Mouse (Mus musculus) MN1 (cell line): Measurements from ENCODE around the gene Cpt2.

Experiments used
- DNase-seq: peaks from one replicate; pipeline ENCODE4 v3.0.0-alpha.2; 2016; ENCODE audit warnings: low spot score

Cpt2 gene

DNA sequence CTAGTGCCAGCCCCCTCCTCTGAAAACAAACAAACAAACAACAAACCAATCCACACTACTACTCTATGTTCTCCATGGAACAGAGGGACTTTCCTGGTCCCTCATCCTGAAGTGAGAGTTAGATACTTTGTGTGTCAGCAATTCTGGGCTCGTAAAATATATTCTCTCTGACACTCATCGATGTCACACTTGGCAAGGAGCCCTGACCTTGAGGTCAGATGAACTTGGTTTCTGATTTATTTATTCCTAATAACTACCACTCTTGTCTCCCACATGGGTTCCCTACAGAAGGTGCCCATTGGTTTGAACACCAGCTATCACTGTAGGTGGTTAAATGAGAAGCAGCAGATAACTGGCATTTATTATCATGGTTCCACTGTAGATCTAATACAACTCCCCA lies 3.1 kb downstream of the Cpt2 start:
- DNase-seq, result no peak

DNA sequence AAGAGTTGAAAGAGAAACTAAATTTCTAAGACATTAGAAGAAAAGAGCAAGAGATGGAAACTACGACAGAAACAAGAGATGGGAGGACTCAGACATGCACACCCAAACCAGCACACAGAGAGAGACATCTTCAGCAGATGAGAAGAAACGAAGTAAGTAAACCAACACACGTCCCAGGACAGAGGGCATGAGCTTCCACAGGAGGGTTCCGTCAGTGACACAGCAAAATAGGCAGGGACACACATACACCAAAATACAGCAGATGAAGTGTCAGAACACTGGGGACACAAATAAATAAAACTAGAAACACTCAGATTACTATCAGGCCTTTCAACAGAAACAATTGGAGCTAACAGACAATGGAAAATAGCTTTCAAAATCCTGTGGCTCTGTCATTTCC lies 13.4 kb downstream of the Cpt2 start:
- DNase-seq, result no peak

DNA sequence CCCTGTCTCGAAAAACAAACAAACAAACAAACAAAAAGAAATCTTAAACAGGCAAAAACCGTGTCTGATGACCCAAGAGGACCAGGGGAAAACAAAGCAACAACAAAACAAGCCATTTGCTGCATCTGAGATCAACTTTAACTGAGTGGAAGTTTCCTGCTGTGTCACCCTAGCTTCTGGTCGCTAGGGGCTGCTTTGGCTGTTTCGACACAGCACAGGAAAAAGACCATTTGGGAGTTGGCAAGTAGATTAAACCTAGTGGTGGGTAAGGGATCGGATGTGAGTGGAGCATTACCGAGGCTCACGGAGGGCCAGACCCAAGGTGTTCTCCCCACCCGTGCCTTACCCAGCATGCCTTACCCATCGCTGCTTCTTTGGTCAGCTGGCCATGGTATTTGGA lies 16.8 kb downstream of the Cpt2 start:
- no peak for DNase-seq

DNA sequence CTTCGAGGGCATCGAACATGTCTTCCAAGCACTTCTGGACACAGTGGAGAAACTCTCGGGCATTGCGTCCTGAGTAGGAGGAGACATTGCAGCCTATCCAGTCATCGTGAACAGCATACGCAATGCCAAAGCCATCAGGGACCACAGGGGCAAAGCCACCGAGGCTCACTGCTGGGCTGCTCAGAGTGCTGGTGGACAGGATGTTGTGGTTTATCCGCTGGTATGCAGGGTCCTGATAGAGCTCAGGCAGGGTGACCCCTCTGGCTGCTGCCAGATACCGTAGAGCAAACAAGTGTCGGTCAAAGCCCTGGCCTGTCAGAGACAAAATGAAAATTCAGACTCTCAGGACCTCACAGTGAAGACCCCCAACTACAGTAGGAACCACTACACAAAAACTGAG lies 19.2 kb downstream of the Cpt2 start:
- DNase-seq, result no peak

DNA sequence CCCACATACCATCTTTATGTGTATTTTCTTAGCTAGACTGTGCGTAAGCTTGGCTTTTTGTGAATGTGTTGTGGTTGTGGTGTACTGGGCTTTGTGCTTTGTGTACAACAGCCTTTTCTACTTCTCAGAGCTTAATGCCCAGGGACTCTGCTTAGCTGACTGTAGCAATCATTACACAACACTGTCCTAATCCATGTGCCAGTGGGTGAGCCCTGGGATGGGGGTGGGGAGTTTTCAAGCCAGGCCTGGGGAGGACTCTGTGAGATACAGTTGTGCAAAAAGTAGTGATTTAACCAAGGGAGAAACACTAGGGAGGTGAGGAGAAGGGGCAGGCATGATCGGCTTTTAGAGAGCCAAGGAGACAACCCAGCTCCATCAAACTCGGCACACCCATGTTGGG lies 23.2 kb downstream of the Cpt2 start:
- DNase-seq, result no peak

DNA sequence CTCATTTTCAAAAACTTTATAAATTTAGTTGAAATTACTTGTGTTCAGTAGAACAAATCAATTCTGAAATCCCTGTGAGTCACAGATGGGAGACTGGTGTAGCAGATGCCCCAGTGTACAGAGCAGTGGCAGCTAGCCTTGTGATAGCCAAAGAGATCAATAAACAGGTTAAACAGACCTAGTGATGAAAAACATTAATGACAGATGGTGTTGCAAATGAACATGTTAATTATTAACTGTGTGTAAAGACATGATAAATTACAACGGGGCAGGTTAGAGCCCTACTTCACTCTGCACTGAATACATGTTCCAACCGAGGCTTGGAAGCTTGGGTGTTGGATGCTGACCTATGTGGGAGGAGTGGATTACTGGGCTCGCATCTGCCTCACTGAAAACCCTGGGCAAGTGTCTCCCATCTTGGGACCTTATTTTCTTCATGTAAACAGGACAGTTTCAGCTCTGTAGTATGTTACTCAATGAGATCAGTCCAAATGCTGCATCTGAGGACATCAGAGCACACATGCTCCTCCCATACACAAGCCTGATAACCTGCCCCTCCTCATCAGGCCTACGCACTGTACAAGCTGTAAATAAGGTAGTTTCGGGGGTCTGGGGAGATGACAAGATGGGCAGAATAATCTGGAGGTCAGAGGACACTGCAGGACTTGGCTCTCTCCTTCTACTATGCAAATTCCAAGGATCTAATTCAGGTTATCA lies 24.0 kb downstream of the Cpt2 start:
- no peak for DNase-seq

DNA sequence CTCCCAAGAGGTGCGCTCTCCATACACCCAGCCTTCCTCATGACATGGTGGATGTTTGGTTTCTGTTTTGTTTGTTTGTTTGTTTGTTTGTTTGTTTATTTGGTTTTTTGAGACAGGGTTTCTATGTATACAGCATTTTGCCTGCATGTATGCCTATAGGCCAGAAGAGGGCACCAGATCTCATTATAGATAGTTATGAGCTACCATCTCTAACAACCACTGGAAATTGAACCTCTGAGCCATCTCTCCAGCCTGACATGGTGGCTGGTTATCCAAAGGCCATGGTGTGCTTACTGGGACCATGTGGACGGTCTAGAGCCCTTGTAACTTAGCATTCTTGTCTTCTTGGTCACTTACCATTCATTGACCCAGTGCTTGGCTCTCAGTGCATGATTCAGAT lies 30.7 kb downstream of the Cpt2 start:
- peak; percentile 21 for DNase-seq

DNA sequence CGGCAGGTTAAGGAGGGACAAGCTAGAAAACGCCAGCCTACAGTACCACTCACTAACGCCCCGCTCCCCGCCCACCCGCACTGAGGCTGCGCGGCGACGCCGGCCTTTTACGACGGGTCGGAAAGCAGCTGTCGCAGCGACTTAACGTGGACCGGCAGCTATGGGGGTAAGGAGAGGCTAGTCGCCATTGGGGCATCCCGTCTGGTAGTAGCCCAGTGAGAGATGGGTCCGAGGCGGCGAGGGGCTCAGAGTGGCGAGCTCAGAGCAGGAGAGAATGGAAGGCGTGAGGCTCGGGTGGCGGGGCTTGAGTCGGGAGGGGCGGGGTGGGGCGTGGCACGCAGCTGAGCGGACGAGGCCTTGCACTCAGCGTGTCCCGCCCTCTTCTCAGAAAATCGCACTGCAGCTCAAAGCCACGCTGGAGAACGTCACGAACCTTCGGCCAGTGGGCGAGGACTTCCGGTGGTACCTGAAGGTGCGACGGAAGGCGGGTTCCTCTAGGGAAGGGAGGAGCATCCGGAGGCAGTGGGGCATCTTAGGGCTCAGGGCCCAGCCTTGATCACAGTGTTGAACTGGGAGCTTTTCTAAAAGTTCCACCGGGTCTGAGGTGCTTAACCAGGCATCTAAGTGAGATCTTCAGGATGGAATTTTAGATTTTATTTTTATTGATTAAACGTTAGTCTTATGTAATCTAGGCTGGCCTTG lies 33.5 kb downstream of the Cpt2 start, which contains the start of gene 0610037L13Rik:
Gene 0610037L13Rik, plus strand, starts transcription at position 83 of the 702 bp plus-strand sequence.
- DNase-seq, result peak; percentile 92

DNA sequence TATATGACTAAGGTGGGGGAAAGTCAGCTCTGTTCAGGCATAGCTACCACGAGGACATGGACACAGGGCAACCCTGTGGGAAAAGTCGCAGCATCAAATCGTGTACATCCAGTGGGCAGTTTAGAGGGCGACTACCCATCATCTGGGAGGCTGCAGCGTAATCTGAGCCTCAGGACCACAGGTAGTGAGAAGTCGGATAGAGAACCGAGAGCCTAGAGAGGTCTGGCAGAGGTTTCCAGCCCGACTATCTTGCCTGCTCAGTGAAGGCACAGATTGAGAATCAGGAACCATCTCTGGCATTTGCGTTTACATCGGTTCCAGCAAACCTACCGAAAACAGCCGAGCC lies 34.1 kb downstream of the Cpt2 start:
- DNase-seq, result no peak

DNA sequence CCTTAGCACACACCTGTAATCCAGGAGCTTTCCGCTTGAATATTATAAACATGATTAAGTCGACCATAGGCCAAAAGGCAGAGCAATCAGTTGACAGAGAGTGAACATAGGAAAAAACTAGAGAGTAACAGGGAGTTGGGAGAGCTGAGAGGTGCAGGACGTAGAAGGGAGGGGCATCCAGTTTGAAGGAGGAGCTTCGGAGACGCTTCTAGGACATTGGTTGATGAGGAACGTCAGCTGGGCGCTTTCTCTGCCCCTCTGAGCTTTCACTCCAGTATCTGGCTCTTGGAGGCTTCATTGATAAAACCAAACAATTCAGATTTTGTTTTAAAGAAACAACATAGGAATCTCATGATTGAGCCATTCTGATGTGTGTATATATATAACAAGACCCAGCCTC lies 37.0 kb downstream of the Cpt2 start:
- DNase-seq, result no peak

DNA sequence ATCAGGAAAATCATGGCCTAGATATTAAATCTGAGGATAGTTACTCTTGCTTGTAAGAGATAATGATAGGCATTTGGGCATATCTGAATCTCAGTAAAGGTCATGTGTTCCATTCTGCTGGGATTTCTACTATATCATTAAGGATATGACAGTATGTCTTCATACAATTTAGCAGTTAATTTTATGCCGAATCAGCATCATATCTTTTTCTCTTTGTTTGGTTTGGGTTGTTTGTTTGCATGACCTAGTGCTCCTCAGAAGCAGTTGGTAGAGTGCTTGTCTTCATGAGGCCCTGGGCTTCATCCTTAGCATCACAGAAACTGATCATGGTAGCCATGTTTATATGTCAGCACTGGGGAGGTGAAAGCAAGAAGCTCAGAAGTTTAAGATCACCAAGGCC lies 41.8 kb downstream of the Cpt2 start:
- DNase-seq, result no peak

DNA sequence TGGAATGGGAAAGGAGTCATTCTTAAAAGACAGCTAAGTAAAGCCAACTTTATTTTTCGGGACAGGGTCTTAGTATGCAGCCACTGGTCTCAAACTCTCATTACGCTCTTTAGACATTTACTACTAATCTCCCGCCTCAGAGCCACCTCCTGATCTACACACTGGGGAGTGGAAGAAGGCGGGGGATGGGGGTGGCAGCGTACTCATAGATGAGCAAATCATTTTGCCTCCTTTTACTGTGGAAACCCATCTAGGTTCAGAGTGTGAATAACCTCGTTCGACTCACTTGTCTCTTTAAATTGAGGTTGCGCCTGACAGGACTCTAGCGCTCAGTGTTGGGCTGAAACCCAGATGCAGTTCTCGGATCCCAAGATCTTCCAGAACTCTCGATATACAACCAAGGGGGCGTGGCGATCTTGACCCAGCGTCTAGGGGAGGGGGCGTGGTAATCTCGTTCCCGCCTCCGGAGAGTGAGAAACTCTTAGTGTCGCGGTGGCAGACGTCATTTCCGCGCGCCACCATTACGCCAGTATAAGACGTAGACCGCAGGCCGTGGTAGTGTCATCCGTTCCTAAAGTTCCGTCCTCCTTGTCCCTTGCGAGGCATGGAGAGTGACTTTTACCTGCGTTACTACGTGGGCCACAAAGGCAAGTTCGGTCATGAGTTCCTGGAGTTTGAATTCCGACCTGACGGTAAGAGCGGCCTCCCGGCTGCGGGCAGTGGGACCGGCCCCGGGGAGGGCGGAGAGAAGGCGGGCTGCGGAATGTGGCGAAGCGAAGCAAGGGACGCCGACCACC lies 44.0 kb downstream of the Cpt2 start, which contains the start of gene Magoh:
Gene Magoh, plus strand, starts transcription at position 502 of the 797 bp plus-strand sequence.
- DNase-seq, result peak; percentile 93

DNA sequence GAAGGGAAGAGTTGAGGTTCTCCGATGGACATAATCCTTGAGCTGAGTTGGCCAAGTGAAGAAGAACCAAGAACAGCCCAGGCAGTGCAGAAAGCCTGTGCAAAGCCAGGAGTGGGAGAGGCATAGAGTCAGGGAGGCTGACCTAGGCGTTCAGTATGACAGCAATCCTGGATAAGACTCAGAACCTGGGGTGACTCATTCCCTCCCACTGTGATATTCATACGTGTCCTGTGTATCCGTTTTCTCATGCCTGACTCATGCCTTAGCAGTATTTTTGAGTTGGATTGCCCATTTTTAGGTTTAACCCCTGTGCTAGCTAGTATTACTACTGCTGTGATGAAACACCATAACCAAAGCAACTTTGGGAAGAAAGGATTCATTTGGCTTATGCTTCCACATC lies 58.5 kb downstream of the Cpt2 start:
- no peak for DNase-seq

DNA sequence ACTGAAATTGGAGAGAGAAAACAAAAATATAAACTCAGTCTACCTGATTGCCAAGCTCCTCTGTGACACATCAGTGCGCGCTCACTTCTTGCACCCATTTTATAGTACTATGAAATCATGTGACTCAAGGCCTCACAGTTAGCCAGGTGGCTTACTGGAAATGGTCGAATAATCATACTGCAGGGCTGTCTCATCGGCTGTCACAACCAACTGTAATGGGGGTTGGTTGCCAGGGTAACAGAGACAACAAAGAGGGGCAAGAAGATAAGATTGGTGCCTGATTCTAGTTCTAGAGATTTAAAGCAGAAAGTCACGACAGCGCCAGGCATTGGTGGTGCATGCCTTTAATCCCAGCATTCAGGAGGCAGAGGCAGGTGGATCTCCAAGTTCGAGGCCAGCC lies 64.4 kb downstream of the Cpt2 start:
- no peak for DNase-seq

DNA sequence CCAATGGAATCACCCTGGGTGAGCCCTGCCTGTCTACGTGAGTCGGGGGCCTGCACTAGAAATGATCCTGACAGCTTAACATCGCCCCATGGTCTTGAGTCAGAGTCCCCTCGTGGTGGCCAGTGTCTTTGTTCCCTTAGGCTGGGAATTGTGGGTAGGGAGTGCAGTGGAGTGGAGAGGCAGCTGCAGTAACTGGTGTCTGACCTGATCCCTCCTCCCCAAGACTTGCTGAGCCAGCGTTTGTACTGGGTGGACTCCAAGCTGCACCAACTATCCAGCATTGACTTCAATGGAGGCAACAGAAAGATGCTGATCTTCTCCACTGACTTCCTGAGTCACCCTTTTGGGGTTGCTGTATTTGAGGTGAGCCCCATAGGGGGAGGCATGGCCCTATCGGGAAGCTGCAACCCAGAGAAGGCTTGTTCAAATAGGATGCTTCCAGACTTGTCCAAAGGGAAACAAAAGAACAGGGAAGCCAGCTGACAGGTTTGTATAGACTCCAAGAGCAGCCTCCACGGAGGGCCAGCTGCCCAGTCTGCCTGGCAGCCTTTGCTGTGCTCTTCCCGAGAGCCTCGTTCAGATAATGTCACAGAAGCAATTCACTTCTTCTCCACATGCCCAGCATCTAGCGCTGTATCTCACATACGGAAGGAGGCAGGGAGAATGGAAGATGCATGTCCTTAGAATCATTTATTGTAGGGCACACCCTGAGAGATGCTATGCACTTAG lies 66.3 kb downstream of the Cpt2 start:
- DNase-seq, result no peak
